ENCODE assay signal across 23 mouse cellular contexts in the genomic region with DNA sequence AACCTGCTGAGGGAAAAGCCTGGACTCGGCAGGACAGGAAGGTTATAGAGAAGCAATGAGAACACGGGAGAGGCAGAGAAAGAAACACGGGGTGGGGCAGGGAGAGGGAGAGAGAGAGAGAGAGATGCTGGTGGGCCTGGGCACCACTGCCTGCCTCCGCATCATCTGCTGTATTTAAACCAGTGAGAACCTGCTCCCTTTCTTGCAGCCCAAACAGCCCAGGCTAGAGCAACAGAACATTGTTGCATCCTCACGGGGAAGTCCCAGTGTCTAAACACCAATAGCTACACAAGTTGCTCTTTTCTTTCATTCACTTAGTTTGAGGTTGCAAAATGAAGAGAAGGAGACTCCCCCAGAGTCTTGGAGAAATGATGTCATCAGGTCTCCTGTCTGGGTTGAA.
"Had no signal": no experiment of that assay in that cellular context is flagged by ENCODE, and none has a peak within 500 bp of the region (broad histone marks: within the 10 kb centered on the region; RNA-seq: fewer than 3 reads in every experiment).

No protein-coding gene starts in this region.

- H3K9me3 ChIP-seq: limb, embryonic 12.5 days; limb, embryonic 15.5 days; neural tube, embryonic 13.5 days had no signal

- H3K4me3 ChIP-seq: limb, embryonic 12.5 days; limb, embryonic 15.5 days; myocyte; neural tube, embryonic 13.5 days had no signal

- ATAC-seq: inflammation-experienced regulatory T-cells, adult 6 months; intestine, embryonic 16.5 days; liver, postnatal 0 days; lung, postnatal 0 days; midbrain, embryonic 16.5 days had no signal

- H3K4me2 ChIP-seq: limb, embryonic 12.5 days; limb, embryonic 15.5 days; liver, embryonic 11.5 days; lung, embryonic 14.5 days; neural tube, embryonic 13.5 days had no signal

- H3K27me3 ChIP-seq: limb, embryonic 15.5 days; neural tube, embryonic 13.5 days had no signal

- DNase-seq: kidney, adult 18-20 months; kidney, adult 9 months; kidney, postnatal 14 days; kidney, postnatal 4 days; left cerebral cortex, postnatal 4 days; liver, postnatal 0 days; lung, embryonic 14.5 days; retina, postnatal 1 day; right cerebral cortex, postnatal 4 days; thymus, adult 18-20 months; thymus, postnatal 36 days had no signal

- H3K27ac ChIP-seq: limb, embryonic 12.5 days; limb, embryonic 15.5 days; liver, embryonic 14.5 days; macrophage; neural tube, embryonic 13.5 days; stomach, postnatal 0 days had no signal

- H3K9ac ChIP-seq: limb, embryonic 12.5 days; limb, embryonic 15.5 days; liver, embryonic 14.5 days; liver, postnatal 0 days; lung, embryonic 14.5 days; neural tube, embryonic 13.5 days had no signal

- H3K36me3 ChIP-seq: limb, embryonic 12.5 days; limb, embryonic 15.5 days; neural tube, embryonic 13.5 days had no signal

- H3K4me1 ChIP-seq: limb, embryonic 15.5 days had no signal
